Mouse (Mus musculus): ENCODE data around the gene Ly6g5b. TPM values are rescaled to one million over a fixed set of nuclear protein-coding genes. Genes with fewer than 3 reads are reported as not detected.

The Ly6g5b gene
- total RNA-seq (2014; rRNA removed; ENCODE audit: low replicate concordance) (0.97 TPM in 1 of 2 replicates, not detected in the other), polyA plus RNA-seq (2015; fragmentation: Nextera tagmentation; extraction: Ambion mirVana) (0.30 TPM in 1 of 2 replicates, not detected in the other)

GRCm38 (mm10) chr17:35115046-35116019 is at the start of gene Ly6g5b:
TSS of gene Ly6g5b (minus strand) at chr17:35115428.
- WGBS: 87% methylated on average over 8 of the region's 8 CpGs
- Histone ChIP-seq H3K4me1 (ENCODE audit: control insufficient read depth, insufficient read depth) (no peaks in the 10 kb centered on the region), H3K4me3 (ENCODE audit: low read depth, low read length) (no peak within 1 kb of the TSS), H3K27ac (ENCODE audit: low read depth) (no peak within 1 kb of the TSS), H3K9ac (replicated peaks; ENCODE audit: low read depth, low read length) (no peak within 1 kb of the TSS), H3K4me2 (ENCODE audit: low read depth, low read length) (no peak within 1 kb of the TSS), H3K36me3 (replicated peaks; ENCODE audit: control insufficient read depth, insufficient read depth, low read length) (peaks cover 47% of the 10 kb centered on the region), H3K9me3 (replicated peaks; ENCODE audit: control insufficient read depth, low read length) (no peaks in the 10 kb centered on the region), H3K27me3 (ENCODE audit: control insufficient read depth, insufficient read depth, low read length) (no peaks in the 10 kb centered on the region)
- TF ChIP-seq CTCF (IDR thresholded peaks at IDR 0.05; ENCODE audit: low read depth): peak; percentile 43
- no peak for TF ChIP-seq EP300 (IDR thresholded peaks at IDR 0.05; ENCODE audit: low read depth)
- no peak for ATAC-seq (ENCODE audit: insufficient read depth, low read depth)
- DNase-seq (ENCODE audit: low spot score): no peak

- H3K27ac ChIP-seq (ENCODE audit: low read depth): peak overlapping the region; percentile 99
- H3K27me3 ChIP-seq (ENCODE audit: control insufficient read depth, insufficient read depth, low read length): no peaks in the 10 kb centered on the region
- TF ChIP-seq EP300 (IDR thresholded peaks at IDR 0.05; ENCODE audit: low read depth) (no peak), CTCF (IDR thresholded peaks at IDR 0.05; ENCODE audit: low read depth) (no peak)
- peak overlapping the region; percentile 100 for H3K4me3 ChIP-seq (ENCODE audit: low read depth, low read length)
- H3K36me3 ChIP-seq (replicated peaks; ENCODE audit: control insufficient read depth, insufficient read depth, low read length): peaks cover 30% of the 10 kb centered on the region
- peak overlapping the region; percentile 100 for H3K9ac ChIP-seq (replicated peaks; ENCODE audit: low read depth, low read length)
- H3K4me2 ChIP-seq (ENCODE audit: low read depth, low read length): peak overlapping the region; percentile 85
- no peak for DNase-seq (ENCODE audit: low spot score)
- H3K4me1 ChIP-seq (ENCODE audit: control insufficient read depth, insufficient read depth): peaks cover 23% of the 10 kb centered on the region
- WGBS: under 1% methylated on average over 19 of the region's 28 CpGs
- ATAC-seq (ENCODE audit: insufficient read depth, low read depth): no peak
- H3K9me3 ChIP-seq (replicated peaks; ENCODE audit: control insufficient read depth, low read length): no peaks in the 10 kb centered on the region
Observed at GRCm38 (mm10) chr17:35164218-35164567, 49.0 kb upstream of the Ly6g5b start.

- H3K36me3 ChIP-seq (replicated peaks; ENCODE audit: control insufficient read depth, insufficient read depth, low read length): peaks cover 36% of the 10 kb centered on the region
- H3K27me3 ChIP-seq (ENCODE audit: control insufficient read depth, insufficient read depth, low read length): no peaks in the 10 kb centered on the region
- DNase-seq (ENCODE audit: low spot score) (peak; percentile 42), ATAC-seq (ENCODE audit: insufficient read depth, low read depth) (no peak)
- H3K4me2 ChIP-seq (ENCODE audit: low read depth, low read length): peak overlapping the region; percentile 85
- H3K4me3 ChIP-seq (ENCODE audit: low read depth, low read length): peak overlapping the region; percentile 100
- H3K9me3 ChIP-seq (replicated peaks; ENCODE audit: control insufficient read depth, low read length): no peaks in the 10 kb centered on the region
- WGBS: 4% methylated on average over 8 of the region's 8 CpGs
- TF ChIP-seq EP300 (IDR thresholded peaks at IDR 0.05; ENCODE audit: low read depth): no peak
- TF ChIP-seq CTCF (IDR thresholded peaks at IDR 0.05; ENCODE audit: low read depth): no peak
- H3K9ac ChIP-seq (replicated peaks; ENCODE audit: low read depth, low read length): peak overlapping the region; percentile 100
- H3K4me1 ChIP-seq (ENCODE audit: control insufficient read depth, insufficient read depth): peaks cover 23% of the 10 kb centered on the region
- peak overlapping the region; percentile 99 for H3K27ac ChIP-seq (ENCODE audit: low read depth)
Observed at GRCm38 (mm10) chr17:35163326-35164081, 48.3 kb upstream of the Ly6g5b start.

- TF ChIP-seq EP300 (IDR thresholded peaks at IDR 0.05; ENCODE audit: low read depth) (no peak), CTCF (IDR thresholded peaks at IDR 0.05; ENCODE audit: low read depth) (no peak)
- Histone ChIP-seq H3K4me1 (ENCODE audit: control insufficient read depth, insufficient read depth) (peaks cover 23% of the 10 kb centered on the region), H3K27ac (ENCODE audit: low read depth) (peak overlapping the region; percentile 18; the same call in 1 of the 2 replicates), H3K4me3 (ENCODE audit: low read depth, low read length) (peak overlapping the region; percentile 100), H3K27me3 (ENCODE audit: control insufficient read depth, insufficient read depth, low read length) (no peaks in the 10 kb centered on the region), H3K9ac (replicated peaks; ENCODE audit: low read depth, low read length) (peak overlapping the region; percentile 100), H3K9me3 (replicated peaks; ENCODE audit: control insufficient read depth, low read length) (no peaks in the 10 kb centered on the region), H3K4me2 (ENCODE audit: low read depth, low read length) (peak overlapping the region; percentile 85), H3K36me3 (replicated peaks; ENCODE audit: control insufficient read depth, insufficient read depth, low read length) (peaks cover 44% of the 10 kb centered on the region)
- DNase-seq (ENCODE audit: low spot score): no peak
- no peak for ATAC-seq (ENCODE audit: insufficient read depth, low read depth)
- WGBS: 10% methylated on average over 12 of the region's 12 CpGs
Observed at GRCm38 (mm10) chr17:35162730-35163129, 47.5 kb upstream of the Ly6g5b start.

GRCm38 (mm10) chr17:35162121-35162520 is 46.9 kb upstream of the Ly6g5b start:
- no peak for TF ChIP-seq CTCF (IDR thresholded peaks at IDR 0.05; ENCODE audit: low read depth)
- ATAC-seq (ENCODE audit: insufficient read depth, low read depth) (no peak), DNase-seq (ENCODE audit: low spot score) (no peak)
- Histone ChIP-seq H3K27me3 (ENCODE audit: control insufficient read depth, insufficient read depth, low read length) (no peaks in the 10 kb centered on the region), H3K4me1 (ENCODE audit: control insufficient read depth, insufficient read depth) (peaks cover 23% of the 10 kb centered on the region), H3K4me3 (ENCODE audit: low read depth, low read length) (no peak overlapping the region), H3K36me3 (replicated peaks; ENCODE audit: control insufficient read depth, insufficient read depth, low read length) (peaks cover 50% of the 10 kb centered on the region), H3K9ac (replicated peaks; ENCODE audit: low read depth, low read length) (peak overlapping the region; percentile 100), H3K9me3 (replicated peaks; ENCODE audit: control insufficient read depth, low read length) (no peaks in the 10 kb centered on the region), H3K27ac (ENCODE audit: low read depth) (no peak overlapping the region), H3K4me2 (ENCODE audit: low read depth, low read length) (peak overlapping the region; percentile 85)
- 61% methylated on average over 14 of the region's 14 CpGs for whole genome bisulfite sequencing

Data from heart, postnatal 0 days (tissue).